Mouse (Mus musculus): ENCODE results near the gene Dnpep.

DNA sequence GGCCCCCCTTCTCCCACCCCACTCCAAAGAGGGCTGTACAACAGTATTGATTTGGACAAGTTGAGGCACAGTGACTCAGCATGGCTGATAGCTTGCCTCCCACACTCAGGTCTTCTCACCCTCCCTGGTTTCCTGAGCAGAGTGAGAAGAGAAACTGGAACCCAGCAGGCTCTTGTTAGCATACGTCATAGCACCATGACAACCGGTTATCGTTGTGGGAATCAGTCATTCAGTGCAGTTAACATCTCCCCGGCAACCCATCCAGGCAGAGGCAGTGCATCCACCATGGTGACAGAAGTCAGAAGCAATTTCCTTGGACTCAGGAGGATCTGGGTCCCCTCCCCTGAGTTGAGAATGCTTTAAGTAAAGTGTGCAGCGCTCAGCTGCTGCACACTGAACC lies 34.8 kb downstream of the Dnpep start:
- no peak for TF ChIP-seq CTCF (conservative IDR thresholded peaks at IDR 0.05 in 1 of 2, IDR thresholded peaks at IDR 0.05 in 1 of 2; ENCODE audit: low read depth in 2 of 2, low read length in 2 of 2)
- no peak for TF ChIP-seq POLR2A (IDR thresholded peaks at IDR 0.05; ENCODE audit: low read depth, low read length)
- no peak for TF ChIP-seq NELFE (IDR thresholded peaks at IDR 0.05; ENCODE audit: low read depth, low read length)
- no peak for TF ChIP-seq POLR2AphosphoS2 (IDR thresholded peaks at IDR 0.05; ENCODE audit: low read depth, low read length)
